Mouse (Mus musculus) midbrain, embryonic 16.5 days (tissue): ENCODE results near the gene Adam6b. TPM values are rescaled to one million over a fixed set of nuclear protein-coding genes. Genes with fewer than 3 reads are reported as not detected.

Experiments used
- polyA plus RNA-seq: library from polyadenylated mRNA; unstranded; fragments of >200 nt; fragmentation: Nextera tagmentation; extraction: Ambion mirVana; gene quantifications from 2 replicates; pipeline ENCODE4 v1.2.1, GENCODE M21; 2015

Gene Adam6b
- polyA plus RNA-seq, 1 experiment from 2014 or later = not detected

Other genes starting within 250 kb of the Adam6b start
- gene Adam6a, start 54.4 kb downstream of the Adam6b start, polyA plus RNA-seq = not detected in 2 replicates